Mouse (Mus musculus) forebrain, embryonic 11.5 days (tissue): ENCODE results near the gene H2-Ke6. TPM values are rescaled to one million over a fixed set of nuclear protein-coding genes. Genes with fewer than 3 reads are reported as not detected.
A peak's percentile ranks its signal among the peaks of the same experiment; 100 is the strongest.
"Not testable (repeated sequence)": the region's sequence is repeated elsewhere in the genome, so short reads cannot be mapped to it uniquely, and the experiment has no call there.

Experiments
- ATAC-seq: fragments of 200-750 bp; cut with Nextera tagmentation; replicated peaks from 2 replicates; pipeline ENCODE4 v1.8.0; 2017; ENCODE audit warnings: moderate TSS enrichment; ENCODE audit not compliant: low FRiP score
- DNase-seq: peaks from one replicate; pipeline ENCODE4 v3.0.0-alpha.2; 2017; ENCODE audit warnings: low spot score
- H3K27ac ChIP-seq: fragments of 300-500 bp; sonication (generic); 2 replicates; pipeline ENCODE4 v1.5.1; 2014; ENCODE audit warnings: low read depth, low read length
- H3K27me3 ChIP-seq: fragments of 300-500 bp; sonication (generic); 2 replicates; pipeline ENCODE4 v1.6.1; 2014; ENCODE audit warnings: mild to moderate bottlenecking, low read length, mixed read lengths; ENCODE audit not compliant: control insufficient read depth, insufficient read depth
- H3K36me3 ChIP-seq: fragments of 300-500 bp; sonication (generic); 2 replicates; pipeline ENCODE4 v1.6.1; 2014; ENCODE audit warnings: mild to moderate bottlenecking, low read length, moderate library complexity, mixed read lengths; ENCODE audit not compliant: control insufficient read depth, insufficient read depth
- H3K4me1 ChIP-seq: fragments of 300-500 bp; sonication (generic); replicated peaks from 2 replicates; pipeline ENCODE4 v1.6.1; 2014; ENCODE audit warnings: low read length, mixed read lengths; ENCODE audit not compliant: control insufficient read depth, insufficient read depth
- H3K4me2 ChIP-seq: fragments of 300-500 bp; sonication (generic); 2 replicates; pipeline ENCODE4 v1.6.1; 2014; ENCODE audit warnings: low read depth, mild to moderate bottlenecking, low read length, moderate library complexity, mixed read lengths; ENCODE audit not compliant: severe bottlenecking
- H3K4me3 ChIP-seq: fragments of 300-500 bp; sonication (generic); 2 replicates; pipeline ENCODE4 v1.5.1; 2014; ENCODE audit warnings: low read depth, low read length
- H3K9ac ChIP-seq: fragments of 300-500 bp; sonication (generic); 2 replicates; pipeline ENCODE4 v1.6.1; 2014; ENCODE audit warnings: low read length
- H3K9me3 ChIP-seq: fragments of 300-500 bp; sonication (generic); 2 replicates; pipeline ENCODE4 v1.6.1; 2016; ENCODE audit warnings: low read length, mixed read lengths; ENCODE audit not compliant: control insufficient read depth
- WGBS: fragments of 180-500 bp; shearing (Covaris S2); extraction: QIAGEN DNeasy Blood & Tissue Kit; methylation state at CpG from one replicate; pipeline ENCODE4 v1.1.7; 2014; 5-methylcytosine and 5-hydroxymethylcytosine counted together
- polyA plus RNA-seq: library from polyadenylated mRNA; unstranded; fragments of >200 nt; fragmentation: Nextera tagmentation; extraction: Ambion mirVana; gene quantifications from 2 replicates; pipeline ENCODE4 v1.2.1, GENCODE M21; 2014

H2-Ke6 gene
- polyA plus RNA-seq, 1 experiment from 2014 or later: 81.7 TPM

DNA sequence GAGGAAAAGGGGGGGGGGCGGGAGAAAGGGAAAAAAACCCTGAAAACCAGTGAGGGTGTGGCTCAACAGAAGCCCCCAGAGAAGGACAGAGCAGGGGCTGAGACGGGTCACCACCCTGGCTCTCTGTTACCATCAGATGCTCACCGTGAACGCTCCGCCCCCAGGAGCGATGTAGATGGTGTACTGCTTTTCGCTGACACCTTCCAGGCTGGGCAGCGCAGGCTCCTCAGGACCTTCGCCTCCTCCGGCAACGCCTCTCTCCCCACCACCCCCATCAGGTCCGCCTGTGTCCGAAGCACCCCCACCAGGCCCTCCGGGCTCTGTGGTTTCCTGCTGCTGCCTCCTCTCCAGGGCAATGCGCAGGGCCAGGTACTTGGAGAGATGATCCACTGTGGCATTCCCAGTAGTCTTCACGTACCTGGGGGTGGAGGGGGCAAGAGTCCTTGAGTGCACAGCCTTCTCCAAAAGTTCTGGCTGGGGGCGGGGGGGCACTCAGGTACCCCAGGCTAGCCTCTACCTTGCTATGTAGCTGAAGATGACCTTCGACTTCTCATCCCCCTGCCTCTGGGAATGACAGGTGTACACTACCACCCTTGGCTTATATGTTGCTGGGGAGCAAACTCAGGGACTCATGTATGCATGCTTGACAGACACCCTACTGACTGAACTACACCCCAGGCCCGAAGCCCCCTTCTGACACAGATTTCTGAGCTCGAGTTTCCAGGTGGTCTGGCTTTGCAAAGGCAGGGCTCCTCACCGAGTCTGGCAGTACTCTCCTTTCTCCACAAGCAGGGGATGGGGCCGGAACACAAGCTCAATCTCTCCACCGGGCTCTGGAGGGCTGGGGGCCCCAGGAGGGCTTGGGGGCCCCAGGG is 6.1 kb downstream of the H2-Ke6 start:
- H3K9me3 ChIP-seq: peaks cover 6% of the 10 kb centered on the region; the same call in 1 of the 2 replicates
- H3K4me2 ChIP-seq: no peak overlapping the region
- H3K27ac ChIP-seq: no peak overlapping the region
- peaks cover 22% of the 10 kb centered on the region for H3K36me3 ChIP-seq
- H3K4me3 ChIP-seq: no peak overlapping the region
- 96% methylated on average over 23 of the region's 23 CpGs for WGBS
- peaks cover 17% of the 10 kb centered on the region for H3K4me1 ChIP-seq
- DNase-seq (peak; percentile 54), ATAC-seq (no peak)
- no peak overlapping the region for H3K9ac ChIP-seq
- no peaks in the 10 kb centered on the region for H3K27me3 ChIP-seq

DNA sequence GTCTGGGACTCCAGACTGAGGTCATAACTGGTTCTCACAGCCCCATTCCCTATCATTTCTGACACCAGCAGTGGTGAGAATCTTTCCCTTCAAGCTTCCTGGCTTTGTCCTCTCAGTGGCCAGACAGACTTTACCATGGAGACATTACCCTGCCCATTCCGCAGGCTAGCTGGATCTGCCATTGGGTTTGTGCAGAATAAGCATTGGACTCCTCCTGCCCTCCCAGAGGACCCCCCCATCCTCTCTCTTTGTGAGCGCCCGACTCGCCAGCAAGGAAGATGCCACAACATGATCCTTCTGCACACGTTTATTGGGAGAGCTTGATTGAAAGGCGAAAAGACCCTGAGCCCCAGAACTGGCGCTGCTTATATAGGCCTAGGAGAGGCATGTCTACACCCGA is 14.4 kb downstream of the H2-Ke6 start:
- no peak overlapping the region for H3K27ac ChIP-seq
- no peak overlapping the region for H3K4me2 ChIP-seq
- no peaks in the 10 kb centered on the region for H3K4me1 ChIP-seq
- no peaks in the 10 kb centered on the region; the same call in 1 of the 2 replicates for H3K36me3 ChIP-seq
- no peaks in the 10 kb centered on the region for H3K27me3 ChIP-seq
- no peak overlapping the region for H3K4me3 ChIP-seq
- WGBS: 92% methylated on average over 8 of the region's 8 CpGs
- H3K9me3 ChIP-seq: no peaks in the 10 kb centered on the region
- DNase-seq (no peak), ATAC-seq (no peak)
- H3K9ac ChIP-seq: no peak overlapping the region

DNA sequence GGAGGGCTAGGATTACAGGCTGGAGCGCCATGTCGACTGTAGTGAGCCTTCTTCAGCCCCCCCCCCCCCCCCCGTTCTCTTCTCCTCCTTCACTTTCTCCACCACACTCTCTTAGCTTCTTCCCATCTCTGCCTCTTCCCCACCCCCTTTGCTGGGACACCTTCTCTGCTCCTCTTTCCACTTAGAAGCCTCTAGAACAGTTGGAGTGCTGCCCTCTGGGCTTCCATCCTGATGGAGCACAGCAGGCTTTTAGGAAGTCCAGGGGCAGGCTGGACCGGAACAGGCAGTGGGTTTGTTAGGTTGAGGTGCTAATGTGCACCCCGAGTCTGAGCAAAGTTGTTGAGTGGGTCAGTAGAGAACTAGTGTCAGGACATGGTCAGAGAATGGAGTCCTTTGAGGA is 17.7 kb downstream of the H2-Ke6 start:
- H3K36me3 ChIP-seq: no peaks in the 10 kb centered on the region; the same call in 1 of the 2 replicates
- 87% methylated on average over 5 of the region's 5 CpGs for WGBS
- no peak overlapping the region for H3K4me2 ChIP-seq
- no peaks in the 10 kb centered on the region for H3K9me3 ChIP-seq
- ATAC-seq (no peak), DNase-seq (peak; percentile 15)
- H3K27me3 ChIP-seq: no peaks in the 10 kb centered on the region
- H3K4me1 ChIP-seq: no peaks in the 10 kb centered on the region
- H3K27ac ChIP-seq: no peak overlapping the region
- H3K4me3 ChIP-seq: no peak overlapping the region
- H3K9ac ChIP-seq: no peak overlapping the region

DNA sequence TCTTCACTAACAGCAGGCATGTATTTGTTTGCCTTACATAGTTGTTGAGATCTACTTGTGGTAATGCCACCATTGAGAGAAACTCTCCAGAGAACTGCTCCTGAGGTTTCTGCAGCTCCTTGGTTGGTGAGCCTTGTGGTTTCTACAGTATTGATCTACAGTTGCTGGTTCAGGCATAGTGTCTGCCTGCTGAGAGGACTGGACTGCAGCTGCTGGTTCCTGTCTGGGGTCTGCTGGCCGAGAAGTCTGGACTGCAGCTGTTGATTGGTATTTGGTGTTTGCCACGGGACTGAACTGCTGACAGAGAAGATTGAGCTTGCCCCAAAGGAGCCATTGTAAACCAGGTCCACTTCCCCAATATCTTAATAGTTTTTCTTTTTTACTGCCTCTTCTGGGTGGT is 21.3 kb downstream of the H2-Ke6 start:
- Histone ChIP-seq H3K4me1 (no peaks in the 10 kb centered on the region), H3K36me3 (no peaks in the 10 kb centered on the region), H3K4me2 (no peak overlapping the region), H3K27ac (no peak overlapping the region), H3K27me3 (no peaks in the 10 kb centered on the region), H3K4me3 (no peak overlapping the region), H3K9me3 (no peaks in the 10 kb centered on the region), H3K9ac (no peak overlapping the region)
- no peak for ATAC-seq
- 57% methylated on average over 2 of the region's 2 CpGs for WGBS
- DNase-seq: no peak

DNA sequence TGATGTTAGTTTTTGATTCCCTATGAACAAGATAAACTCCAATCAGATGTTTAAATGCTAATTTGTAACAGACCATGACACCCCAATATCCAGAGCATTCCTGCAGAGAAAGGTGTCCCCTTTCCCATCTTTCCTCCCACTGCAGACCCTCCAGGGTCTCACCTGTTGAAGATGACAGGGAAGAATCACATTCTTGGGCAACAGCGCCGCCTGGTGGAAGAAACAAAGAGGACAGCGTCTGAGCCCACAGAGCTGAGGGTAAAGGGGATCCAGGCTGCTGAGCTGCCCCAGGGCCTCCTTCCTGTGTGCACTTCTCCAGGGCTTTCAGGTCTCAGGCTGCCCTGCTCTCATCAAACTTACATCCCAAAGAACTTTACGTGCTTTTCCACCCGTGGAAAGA is 24.4 kb downstream of the H2-Ke6 start:
- H3K27me3 ChIP-seq: peaks cover 8% of the 10 kb centered on the region; the same call in 1 of the 2 replicates
- no peaks in the 10 kb centered on the region for H3K36me3 ChIP-seq
- peaks cover 2% of the 10 kb centered on the region; the same call in 1 of the 2 replicates for H3K4me1 ChIP-seq
- no peaks in the 10 kb centered on the region for H3K9me3 ChIP-seq
- DNase-seq: peak; percentile 81
- no peak overlapping the region for H3K9ac ChIP-seq
- ATAC-seq: no peak
- H3K4me2 ChIP-seq: no peak overlapping the region
- WGBS: 7% methylated on average over 5 of the region's 5 CpGs
- H3K4me3 ChIP-seq: no peak overlapping the region
- H3K27ac ChIP-seq: no peak overlapping the region

DNA sequence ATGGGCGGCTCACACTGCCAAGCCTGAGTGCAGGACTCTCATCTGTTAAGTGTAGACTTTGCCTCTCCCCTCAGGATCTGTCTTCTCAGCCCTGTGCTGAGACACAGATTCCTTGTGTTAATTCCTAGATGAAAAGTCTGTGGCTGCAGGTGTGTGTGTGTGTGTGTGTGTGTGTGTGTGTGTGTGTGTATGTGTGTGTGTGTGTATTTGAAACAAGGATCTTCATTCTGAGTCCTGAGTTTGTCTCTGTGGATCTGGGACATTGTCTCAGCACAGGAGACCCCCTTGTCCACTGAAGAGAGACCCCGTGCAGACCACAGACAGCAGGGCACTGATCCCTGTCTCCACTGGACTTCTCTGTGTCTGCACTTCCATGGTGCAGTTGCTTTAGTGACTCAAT is 27.1 kb downstream of the H2-Ke6 start:
- H3K4me2 ChIP-seq, DNase-seq, H3K4me3 ChIP-seq, H3K27me3 ChIP-seq, H3K36me3 ChIP-seq, H3K9me3 ChIP-seq, H3K27ac ChIP-seq, ATAC-seq, H3K4me1 ChIP-seq, H3K9ac ChIP-seq: not testable (repeated sequence)
- 58% methylated on average over 2 of the region's 2 CpGs for WGBS

DNA sequence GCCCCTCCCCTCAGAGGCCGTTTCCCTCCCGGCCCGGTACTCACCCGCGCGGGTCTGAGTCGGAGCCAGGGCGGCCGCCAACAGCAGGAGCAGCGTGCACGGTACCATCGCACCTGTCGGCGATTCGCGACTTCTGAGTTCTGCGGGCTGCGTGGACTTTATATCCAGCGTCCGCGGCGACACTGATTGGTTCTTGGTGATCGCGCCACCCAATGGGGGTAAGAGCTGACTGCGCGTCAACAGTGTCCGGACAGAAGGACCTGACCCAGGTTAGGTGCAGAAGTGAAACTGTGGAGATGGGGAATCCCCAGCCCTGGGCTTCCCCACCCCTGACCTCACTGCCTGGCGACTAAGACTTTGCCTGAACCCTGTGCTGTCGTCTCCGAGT is 27.7 kb downstream of the H2-Ke6 start, which contains the start of gene H2-K1:
H2-K1 (minus strand) TSS at position 198 of the 388 bp plus-strand sequence.
- no peaks in the 10 kb centered on the region for H3K36me3 ChIP-seq
- peak within 1 kb of the TSS; percentile 94 for H3K4me2 ChIP-seq
- DNase-seq: peak; percentile 83
- H3K27ac ChIP-seq: no peak within 1 kb of the TSS
- peak; percentile 80 for ATAC-seq
- peaks cover 8% of the 10 kb centered on the region; the same call in 1 of the 2 replicates for H3K27me3 ChIP-seq
- H3K4me3 ChIP-seq: peak within 1 kb of the TSS; percentile 54
- no peaks in the 10 kb centered on the region for H3K9me3 ChIP-seq
- peak within 1 kb of the TSS; percentile 64 for H3K9ac ChIP-seq
- 1% methylated on average over 27 of the region's 30 CpGs for WGBS
- peaks cover 2% of the 10 kb centered on the region; the same call in 1 of the 2 replicates for H3K4me1 ChIP-seq

DNA sequence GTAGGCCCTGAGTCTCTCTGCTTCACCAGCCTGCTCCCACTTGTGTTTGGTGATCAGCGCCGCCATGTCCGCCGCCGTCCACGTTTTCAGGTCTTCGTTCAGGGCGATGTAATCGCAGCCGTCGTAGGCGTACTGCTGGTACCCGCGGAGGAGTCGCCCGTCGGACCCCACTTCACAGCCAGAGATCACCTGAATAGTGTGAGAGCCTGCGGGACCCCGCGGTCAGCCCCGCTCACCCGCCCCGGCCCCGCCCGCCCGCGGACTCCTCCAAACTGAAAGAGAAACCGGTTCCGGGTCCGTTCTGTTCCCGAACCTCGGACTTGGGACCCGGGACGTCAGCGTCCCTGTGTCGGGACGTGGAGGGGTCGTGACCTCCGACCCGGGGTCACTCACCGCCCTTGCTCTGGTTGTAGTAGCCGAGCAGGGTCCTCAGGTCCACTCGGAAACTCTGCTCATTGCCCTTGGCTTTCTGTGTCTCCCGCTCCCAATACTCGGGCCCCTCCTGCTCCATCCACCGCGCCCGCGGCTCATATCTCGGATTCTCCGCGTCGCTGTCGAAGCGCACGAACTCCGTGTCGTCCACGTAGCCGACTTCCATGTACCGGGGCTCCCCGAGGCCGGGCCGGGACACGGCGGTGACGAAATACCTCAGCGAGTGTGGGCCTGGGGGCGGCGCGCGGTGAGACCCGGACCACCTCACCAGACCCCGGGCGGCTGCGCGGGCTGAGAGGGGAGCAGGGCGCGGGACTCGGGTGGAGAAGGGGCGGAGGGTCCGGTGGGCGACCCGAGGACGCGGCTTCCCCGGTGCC is 28.3 kb downstream of the H2-Ke6 start:
- 1% methylated on average over 86 of the region's 87 CpGs for WGBS
- no peaks in the 10 kb centered on the region for H3K36me3 ChIP-seq
- peaks cover 8% of the 10 kb centered on the region; the same call in 1 of the 2 replicates for H3K27me3 ChIP-seq
- no peak overlapping the region for H3K27ac ChIP-seq
- H3K4me1 ChIP-seq: peaks cover 2% of the 10 kb centered on the region; the same call in 1 of the 2 replicates
- DNase-seq (peak; percentile 55), ATAC-seq (peak; percentile 42)
- H3K9me3 ChIP-seq: no peaks in the 10 kb centered on the region
- peak overlapping the region; percentile 94 for H3K4me2 ChIP-seq
- peak overlapping the region; percentile 64 for H3K9ac ChIP-seq
- H3K4me3 ChIP-seq: peak overlapping the region; percentile 54
